Mouse (Mus musculus): ENCODE data around the gene Klhdc3.
A peak's percentile ranks its signal among the peaks of the same experiment; 100 is the strongest.

The Klhdc3 gene

GRCm38 (mm10) chr17:46702100-46702499 lies 21.4 kb upstream of the Klhdc3 start:
- DNase-seq (ENCODE audit: low spot score): no peak

GRCm38 (mm10) chr17:46701489-46701888 lies 20.8 kb upstream of the Klhdc3 start:
- DNase-seq (ENCODE audit: low spot score): no peak

- no peak for DNase-seq (ENCODE audit: low spot score)
Measured at GRCm38 (mm10) chr17:46699912-46700311, 19.2 kb upstream of the Klhdc3 start.

GRCm38 (mm10) chr17:46699245-46699644 lies 18.5 kb upstream of the Klhdc3 start:
- no peak for DNase-seq (ENCODE audit: low spot score)

- no peak for DNase-seq (ENCODE audit: low spot score)
Measured at GRCm38 (mm10) chr17:46698515-46698914, 17.8 kb upstream of the Klhdc3 start.

- DNase-seq (ENCODE audit: low spot score): no peak
Measured at GRCm38 (mm10) chr17:46694517-46695063, 13.9 kb upstream of the Klhdc3 start.

- no peak for DNase-seq (ENCODE audit: low spot score)
Measured at GRCm38 (mm10) chr17:46691390-46691789, 10.7 kb upstream of the Klhdc3 start.

- DNase-seq (ENCODE audit: low spot score): no peak
Measured at GRCm38 (mm10) chr17:46690665-46691064, 10.0 kb upstream of the Klhdc3 start.

- no peak for DNase-seq (ENCODE audit: low spot score)
Measured at GRCm38 (mm10) chr17:46685913-46686312, 5.2 kb upstream of the Klhdc3 start.

GRCm38 (mm10) chr17:46682654-46683389 lies 2.1 kb upstream of the Klhdc3 start:
- no peak for DNase-seq (ENCODE audit: low spot score)

- no peak for DNase-seq (ENCODE audit: low spot score)
Measured at GRCm38 (mm10) chr17:46681466-46682118, 878 bp upstream of the Klhdc3 start.

- DNase-seq (ENCODE audit: low spot score): peak; percentile 37
Measured at GRCm38 (mm10) chr17:46679843-46680759, 613 bp downstream of the Klhdc3 start.

GRCm38 (mm10) chr17:46678911-46679310 lies 1.8 kb downstream of the Klhdc3 start:
- DNase-seq (ENCODE audit: low spot score): no peak

- DNase-seq (ENCODE audit: low spot score): no peak
Measured at GRCm38 (mm10) chr17:46678416-46678815, 2.3 kb downstream of the Klhdc3 start, which contains the start of gene Mea1. Gene Mea1 (plus strand): TSS chr17:46678793.

- no peak for DNase-seq (ENCODE audit: low spot score)
Measured at GRCm38 (mm10) chr17:46674530-46675283, 6.0 kb downstream of the Klhdc3 start.

- peak; percentile 89 for DNase-seq (ENCODE audit: low spot score)
Measured at GRCm38 (mm10) chr17:46673850-46674529, 6.7 kb downstream of the Klhdc3 start, which contains the start of gene Rrp36. Gene Rrp36 (minus strand): TSS chr17:46674352.

- no peak for DNase-seq (ENCODE audit: low spot score)
Measured at GRCm38 (mm10) chr17:46669911-46670310, 10.8 kb downstream of the Klhdc3 start.

GRCm38 (mm10) chr17:46667712-46668111 lies 13.0 kb downstream of the Klhdc3 start:
- no peak for DNase-seq (ENCODE audit: low spot score)

- no peak for DNase-seq (ENCODE audit: low spot score)
Measured at GRCm38 (mm10) chr17:46662730-46663129, 18.0 kb downstream of the Klhdc3 start.

GRCm38 (mm10) chr17:46661981-46662380 lies 18.7 kb downstream of the Klhdc3 start:
- DNase-seq (ENCODE audit: low spot score): no peak

GRCm38 (mm10) chr17:46661351-46661750 lies 19.4 kb downstream of the Klhdc3 start:
- no peak for DNase-seq (ENCODE audit: low spot score)
